Mouse (Mus musculus): ENCODE measurements around the gene Efna1.
A peak's percentile ranks its signal among the peaks of the same experiment; 100 is the strongest.

The Efna1 gene

DNA sequence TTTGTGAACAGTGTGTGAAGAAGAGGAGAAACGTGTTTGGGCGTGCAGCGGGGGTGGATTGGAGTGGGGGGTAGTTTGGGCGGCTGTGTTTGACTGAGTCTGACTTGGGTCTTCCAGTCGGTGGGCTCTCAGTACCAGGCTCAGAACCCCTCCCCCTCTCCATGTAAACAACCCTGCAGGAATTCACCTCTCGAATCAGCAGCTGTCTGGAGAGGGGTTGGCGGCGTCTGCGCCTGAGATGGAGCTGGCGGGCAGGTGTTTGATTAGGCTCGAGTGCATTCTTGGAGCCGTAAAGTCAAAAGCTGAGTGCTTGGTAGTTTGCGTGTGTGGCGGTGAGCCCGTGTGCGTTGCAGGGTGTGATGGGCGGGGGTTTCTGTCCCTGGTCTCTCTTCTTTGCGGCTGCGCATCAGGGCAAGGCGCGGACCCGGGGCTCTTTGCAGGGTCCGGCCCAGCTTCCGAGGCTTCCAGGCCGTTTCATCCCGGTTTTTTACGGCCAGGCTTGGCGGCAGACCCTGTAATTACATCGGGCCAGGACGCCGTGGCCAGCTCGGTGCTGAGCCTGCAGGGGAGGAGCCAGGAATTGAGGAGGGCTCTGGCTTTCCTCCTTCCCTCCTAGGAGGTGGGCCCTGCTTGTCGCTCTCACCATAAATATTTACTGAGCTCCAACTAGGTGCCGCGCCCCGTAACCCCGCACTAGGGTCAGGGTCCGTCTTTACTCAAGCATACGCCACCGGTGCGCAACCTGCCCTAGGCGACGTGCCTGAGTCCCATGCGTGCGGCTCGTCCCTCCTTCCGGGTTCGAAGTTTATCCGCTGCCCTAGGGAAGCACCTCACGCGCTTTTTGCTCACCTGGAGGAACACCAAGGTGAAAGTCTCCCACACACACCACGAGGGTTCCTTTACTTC lies at the start of gene Efna1:
Gene Efna1, minus strand, starts transcription at position 537 of the 906 bp plus-strand sequence.
- DNase-seq: peak; percentile 60 to 61

GRCm38 (mm10) chr3:89330346-89330745 lies 49.4 kb upstream of the Efna1 start:
- DNase-seq: no peak

DNA sequence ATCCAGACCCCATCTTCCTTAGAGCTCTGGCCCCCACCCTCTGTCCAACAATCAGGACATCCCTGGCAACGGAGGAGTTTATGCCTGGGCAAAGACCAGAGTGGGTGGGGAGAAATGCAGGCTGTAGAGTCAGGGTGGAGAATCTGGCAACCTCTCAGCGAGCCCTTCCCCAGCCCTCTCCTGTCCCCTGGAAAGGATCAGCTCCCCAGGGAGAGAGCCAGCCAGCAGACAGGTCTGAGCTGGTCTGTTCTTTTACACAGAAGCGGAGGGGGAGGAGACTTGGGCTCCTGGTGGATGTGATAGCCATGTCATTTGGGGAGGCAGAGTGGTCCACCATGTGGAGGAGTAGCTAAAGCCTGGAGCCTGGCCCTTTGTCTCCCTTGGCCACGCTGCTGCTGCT lies 47.7 kb upstream of the Efna1 start:
- DNase-seq: no peak

DNA sequence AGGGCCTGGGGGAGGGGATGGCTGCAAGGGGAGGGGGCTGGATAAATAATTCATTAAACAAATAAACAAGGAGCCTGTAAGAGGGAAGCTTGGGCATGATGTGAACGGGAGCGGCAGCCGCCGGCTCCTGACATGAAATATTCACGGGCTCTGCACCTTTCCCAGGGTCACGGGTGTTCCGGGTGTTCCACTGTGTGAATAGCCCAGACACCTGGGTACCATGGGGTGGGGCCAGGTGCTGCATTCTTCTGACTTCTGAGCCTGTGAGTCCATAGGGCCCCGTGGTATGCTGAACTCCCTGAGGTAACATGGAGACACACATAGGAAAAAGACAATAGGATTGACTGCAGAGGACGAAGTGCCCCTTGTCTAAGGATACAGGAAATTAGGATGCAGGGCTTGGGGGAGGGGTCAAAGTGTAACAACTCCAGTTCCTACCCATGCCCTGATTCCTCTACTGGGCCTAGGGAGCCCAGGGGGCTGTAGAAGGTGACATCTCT lies 46.5 kb upstream of the Efna1 start:
- no peak for DNase-seq

DNA sequence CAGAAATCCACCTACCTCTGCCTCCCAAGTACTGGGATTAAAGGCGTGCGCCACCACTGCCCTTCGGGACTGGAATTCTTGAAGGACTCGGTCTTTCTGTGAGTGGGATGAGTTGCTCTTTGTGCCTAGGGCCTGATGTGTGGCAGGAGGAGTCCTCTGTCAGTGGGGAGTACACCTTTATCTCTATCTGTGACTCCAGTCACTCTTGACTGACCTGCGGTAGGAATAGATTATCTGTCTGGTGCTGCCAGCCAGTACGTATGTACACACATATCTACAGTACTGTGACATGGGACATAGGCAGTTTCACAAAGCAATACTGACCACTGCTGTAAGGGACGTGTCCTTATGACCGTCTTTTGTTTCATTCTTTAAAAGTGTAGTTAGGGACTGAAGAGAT lies 44.9 kb upstream of the Efna1 start:
- no peak for DNase-seq

DNA sequence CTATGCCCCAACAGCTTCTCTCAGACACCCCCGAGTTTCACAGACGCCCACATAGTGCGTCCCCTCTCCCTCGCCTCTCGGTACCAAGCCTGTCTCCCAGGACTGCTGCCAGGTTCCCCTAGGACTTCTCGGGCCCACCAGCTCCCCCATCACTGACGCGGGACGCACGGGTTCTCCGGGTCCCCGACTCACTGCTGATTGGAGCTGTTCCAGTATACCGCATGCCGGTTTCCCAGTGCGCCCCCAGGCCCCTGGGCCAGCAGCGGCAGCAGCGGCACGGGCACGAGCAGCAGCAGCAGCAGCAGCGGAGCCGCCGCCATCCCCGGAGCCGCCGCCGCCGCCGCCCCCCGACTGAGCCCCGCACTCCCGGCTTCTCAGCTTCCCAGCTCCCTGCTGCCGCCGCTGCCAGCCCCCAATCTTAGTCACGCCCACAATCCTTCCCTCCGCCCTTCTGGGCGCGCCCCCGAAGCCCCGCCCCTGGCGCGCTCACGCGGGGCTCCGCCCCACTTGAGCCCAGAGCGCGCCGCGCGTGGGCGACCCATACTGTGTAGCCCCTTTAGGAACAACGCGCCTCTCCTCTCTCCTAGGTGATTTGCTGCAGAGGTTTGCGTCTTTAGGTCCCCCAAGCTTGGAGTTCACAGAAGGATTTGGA lies 41.7 kb upstream of the Efna1 start, which contains the start of gene Efna3:
Gene Efna3, minus strand, starts transcription at position 452 of the 652 bp plus-strand sequence.
- DNase-seq: peak; percentile 43 to 60

DNA sequence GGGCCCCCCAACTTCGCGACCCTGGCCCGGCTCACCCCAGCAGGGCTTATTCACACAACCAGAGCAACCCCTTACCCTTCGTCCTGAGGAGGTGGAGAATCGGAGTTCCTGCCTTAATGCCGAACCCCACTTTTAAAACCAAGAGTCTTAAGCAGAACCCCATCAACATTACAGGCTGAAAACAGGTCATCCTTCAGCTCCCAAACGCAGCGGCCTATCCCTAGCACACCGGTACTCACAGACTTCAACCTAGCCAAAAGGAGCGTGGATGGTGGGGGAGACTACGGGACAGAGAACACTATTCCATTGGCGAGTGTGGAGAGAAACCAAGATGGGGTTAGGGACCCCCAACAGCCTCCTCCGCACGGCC lies 41.2 kb upstream of the Efna1 start:
- no peak for DNase-seq

- DNase-seq: peak in 1 of 2 experiments; percentile 37
Observed at GRCm38 (mm10) chr3:89321183-89322130, 40.5 kb upstream of the Efna1 start.

- DNase-seq: peak in 1 of 2 experiments; percentile 29
Observed at GRCm38 (mm10) chr3:89320581-89321182, 39.7 kb upstream of the Efna1 start.

DNA sequence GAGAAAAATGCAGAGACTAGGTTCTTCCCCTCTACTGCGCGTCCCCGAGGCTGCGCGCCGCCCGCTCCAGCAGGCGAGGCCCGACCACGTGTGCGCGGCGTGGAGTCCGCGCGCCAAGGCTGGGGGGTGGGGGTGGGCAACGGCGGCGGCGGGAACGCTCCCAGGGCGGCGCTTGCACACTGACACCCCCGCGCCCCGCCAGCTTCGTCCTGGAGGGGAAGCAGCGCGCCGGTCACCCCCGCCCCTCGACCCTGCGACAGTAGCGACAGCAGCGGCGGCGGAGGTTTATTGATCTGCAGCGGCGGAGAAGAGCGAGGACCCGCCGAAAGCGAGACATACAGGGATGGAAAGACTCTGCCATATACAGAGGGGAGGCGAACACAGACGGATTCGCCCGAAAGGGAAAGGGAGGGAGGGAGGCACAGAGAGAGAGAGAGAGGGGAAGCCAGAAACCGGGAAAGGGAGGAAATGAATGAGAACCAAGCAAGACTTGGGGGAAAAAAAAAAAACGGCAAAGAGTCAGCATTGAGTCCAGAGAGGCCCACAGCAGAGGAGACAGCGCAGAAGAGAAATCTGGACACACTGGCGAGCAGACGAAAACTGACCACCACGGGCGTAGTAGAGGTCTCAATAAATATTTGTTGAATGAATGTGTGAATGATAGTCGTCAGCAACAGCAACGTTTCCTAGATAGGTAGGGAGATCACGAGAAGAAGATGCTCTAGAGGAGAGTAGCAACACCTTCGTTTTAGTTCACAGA lies 38.8 kb upstream of the Efna1 start:
- no peak for DNase-seq

- no peak for DNase-seq
Observed at GRCm38 (mm10) chr3:89318971-89319590, 38.1 kb upstream of the Efna1 start.

DNA sequence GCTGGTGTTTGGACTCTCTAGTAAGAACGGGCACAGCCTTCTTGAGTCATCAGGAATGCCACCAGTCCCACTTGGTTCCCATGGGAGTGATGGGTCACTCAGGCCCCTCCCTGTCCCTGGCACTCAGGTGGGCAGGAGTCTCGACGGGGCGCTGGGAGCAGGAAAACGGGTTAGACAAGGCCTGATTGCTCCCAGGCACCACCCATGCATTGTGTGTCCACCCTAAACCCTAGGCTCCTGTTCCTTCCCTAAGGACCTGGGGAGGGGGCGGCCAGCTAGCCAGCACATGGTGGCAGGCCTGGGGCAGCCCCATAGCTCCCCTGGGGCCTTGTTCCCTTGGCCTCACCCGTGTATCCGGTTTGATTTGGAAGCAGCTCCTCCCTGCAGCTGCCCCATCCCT lies 37.4 kb upstream of the Efna1 start:
- DNase-seq: no peak

DNA sequence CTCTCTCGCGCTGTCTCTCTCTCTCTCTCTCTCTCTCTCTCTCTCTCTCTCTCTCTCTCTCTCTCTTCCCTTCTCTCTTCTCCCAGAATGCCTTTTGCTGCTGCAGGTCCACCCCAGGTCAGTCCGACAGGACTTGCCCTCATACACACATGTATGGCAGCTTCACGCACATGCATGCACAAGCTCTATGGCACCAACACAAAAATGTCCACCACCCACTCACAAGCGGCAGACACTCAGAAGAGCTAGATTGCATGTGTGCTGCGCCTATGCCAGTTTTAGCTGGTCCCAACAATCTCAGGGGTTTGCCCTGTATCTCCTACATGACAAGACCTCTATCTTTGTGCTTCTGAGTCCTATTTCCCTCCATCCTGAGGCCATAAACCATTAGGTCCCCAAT lies 36.3 kb upstream of the Efna1 start:
- no peak for DNase-seq

- DNase-seq: peak; percentile 88 to 92
Observed at GRCm38 (mm10) chr3:89316833-89317232, 35.9 kb upstream of the Efna1 start.

GRCm38 (mm10) chr3:89315930-89316831 lies 35.2 kb upstream of the Efna1 start:
- DNase-seq: peak in 1 of 2 experiments; percentile 29

DNA sequence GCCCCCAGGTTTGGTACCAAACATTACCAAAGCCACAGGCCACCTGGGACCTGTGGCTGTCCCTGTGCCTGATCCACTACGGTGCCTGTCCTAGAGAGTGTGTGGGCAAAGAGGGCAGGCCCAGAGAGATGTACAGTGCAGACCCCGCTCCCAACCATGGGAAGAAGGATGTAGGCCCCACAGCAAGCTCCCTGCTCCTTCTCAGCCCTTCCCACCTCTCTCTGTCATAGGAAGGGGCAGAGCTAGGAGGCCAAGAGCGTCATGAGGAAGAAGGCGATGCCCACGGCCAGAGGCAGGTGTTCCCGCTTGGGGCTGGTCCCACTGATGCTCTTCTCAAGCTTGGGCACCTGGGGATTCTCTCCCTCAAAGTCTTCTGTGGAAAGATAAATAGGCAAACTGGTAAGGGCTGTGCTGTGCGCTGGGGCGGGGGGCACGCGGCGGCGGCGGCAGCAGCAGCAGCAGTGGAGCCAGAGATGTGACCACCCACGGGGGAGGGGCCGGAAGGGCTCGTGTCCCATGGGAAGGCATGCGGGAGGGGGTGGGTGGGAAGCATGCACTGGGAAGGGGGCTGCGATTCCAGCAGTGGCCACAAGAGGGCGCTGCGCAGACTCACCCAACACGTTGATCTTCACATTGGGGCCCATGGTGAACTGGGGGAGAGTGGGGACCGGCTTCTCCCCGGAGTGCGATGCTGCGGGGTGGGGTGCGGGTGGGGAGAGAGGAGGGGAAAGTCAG lies 34.4 kb upstream of the Efna1 start:
- peak; percentile 64 to 81 for DNase-seq

GRCm38 (mm10) chr3:89314791-89315190 lies 33.8 kb upstream of the Efna1 start:
- DNase-seq: no peak

GRCm38 (mm10) chr3:89314340-89314739 lies 33.4 kb upstream of the Efna1 start:
- DNase-seq: no peak

- DNase-seq: peak; percentile 69 to 70
Observed at GRCm38 (mm10) chr3:89308089-89308488, 27.1 kb upstream of the Efna1 start.
